Mouse (Mus musculus): ENCODE data around the gene Vmn2r91.
A peak's percentile ranks its signal among the peaks of the same experiment; 100 is the strongest.
"Not testable (repeated sequence)": the region's sequence is repeated elsewhere in the genome, so short reads cannot be mapped to it uniquely, and the experiment has no call there.

The Vmn2r91 gene

DNA sequence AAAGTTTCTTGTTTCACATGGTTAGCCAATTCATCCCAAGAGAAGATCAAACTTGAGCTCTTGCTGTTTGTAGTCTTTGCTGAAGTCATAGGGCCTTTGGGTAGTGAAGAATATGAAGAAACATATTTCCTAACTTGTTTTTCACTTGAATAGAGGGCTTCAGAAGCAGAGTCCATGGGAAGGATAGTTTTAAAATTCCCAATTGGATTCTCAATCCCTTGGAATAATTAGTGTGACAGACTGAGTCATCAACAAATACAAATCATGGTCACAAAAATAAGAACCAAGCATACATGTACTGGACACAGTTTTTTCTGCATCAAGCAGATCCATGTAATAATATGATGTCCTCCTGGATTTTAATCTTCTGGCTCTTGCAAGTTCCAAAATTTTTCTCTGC lies at the start of gene Vmn2r91:
Gene Vmn2r91, plus strand, starts transcription at position 301 of the 400 bp plus-strand sequence.
- DNase-seq (ENCODE audit: low spot score), result not testable (repeated sequence)

DNA sequence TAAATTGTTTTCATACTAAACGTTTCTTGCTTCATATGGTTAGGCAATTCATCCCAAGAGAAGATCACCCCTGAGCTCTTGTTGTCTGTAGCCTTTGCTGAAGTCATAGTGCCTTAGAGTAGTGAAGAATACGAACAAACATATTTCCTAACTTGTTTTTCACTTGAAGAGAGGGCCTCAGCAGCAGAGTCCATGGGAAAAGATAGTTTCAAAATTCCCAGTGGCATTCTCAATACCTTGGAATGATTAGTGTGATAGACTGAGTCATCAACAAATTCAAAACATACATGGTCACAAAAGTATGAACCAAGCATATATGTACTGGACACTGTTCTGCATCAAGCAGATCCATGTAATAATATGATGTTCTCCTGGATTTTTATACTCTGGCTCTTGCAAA lies 35.7 kb upstream of the Vmn2r91 start, which contains the start of gene Vmn2r124:
Gene Vmn2r124, plus strand, starts transcription at position 301 of the 400 bp plus-strand sequence.
- DNase-seq (ENCODE audit: low spot score), result no peak

DNA sequence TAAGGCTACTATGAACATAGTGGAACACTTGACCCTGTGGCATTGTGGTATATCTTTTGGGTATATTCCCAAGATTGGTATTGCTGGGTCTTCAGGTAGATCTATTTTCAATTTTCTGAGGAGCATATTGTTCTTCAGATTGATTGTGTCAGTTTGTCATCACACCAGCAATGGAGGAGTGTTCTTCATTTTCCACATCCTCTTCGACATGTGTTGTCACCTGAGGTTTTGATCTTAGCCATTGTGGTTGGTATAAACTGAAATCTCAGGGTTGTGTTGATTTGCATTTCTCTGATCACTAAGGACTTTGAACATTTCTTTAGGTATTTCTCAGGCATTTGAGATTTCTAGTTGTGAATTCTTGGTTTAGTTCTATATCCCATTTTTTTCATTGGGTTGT lies 10.8 kb downstream of the Vmn2r91 start:
- not testable (repeated sequence) for DNase-seq (ENCODE audit: low spot score)

DNA sequence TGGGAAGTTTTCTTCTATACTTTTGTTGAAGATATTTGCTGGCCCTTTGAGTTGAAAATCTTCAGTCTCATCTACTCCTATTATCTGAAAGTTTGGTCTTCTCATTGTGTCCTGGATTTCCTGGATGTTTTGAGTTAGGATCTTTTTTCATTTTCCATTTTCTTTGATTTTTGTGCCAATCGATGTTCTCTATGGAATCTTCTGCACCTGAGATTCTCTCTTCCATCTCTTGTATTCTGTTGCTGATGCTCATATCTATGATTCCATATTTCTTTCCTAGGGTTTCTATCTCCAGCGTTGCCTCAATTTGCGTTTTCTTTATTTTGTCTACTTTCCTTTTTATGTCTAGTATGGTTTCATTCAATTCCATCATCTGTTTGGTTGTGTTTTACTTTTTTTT lies 17.4 kb downstream of the Vmn2r91 start:
- peak; percentile 7 for DNase-seq (ENCODE audit: low spot score)

DNA sequence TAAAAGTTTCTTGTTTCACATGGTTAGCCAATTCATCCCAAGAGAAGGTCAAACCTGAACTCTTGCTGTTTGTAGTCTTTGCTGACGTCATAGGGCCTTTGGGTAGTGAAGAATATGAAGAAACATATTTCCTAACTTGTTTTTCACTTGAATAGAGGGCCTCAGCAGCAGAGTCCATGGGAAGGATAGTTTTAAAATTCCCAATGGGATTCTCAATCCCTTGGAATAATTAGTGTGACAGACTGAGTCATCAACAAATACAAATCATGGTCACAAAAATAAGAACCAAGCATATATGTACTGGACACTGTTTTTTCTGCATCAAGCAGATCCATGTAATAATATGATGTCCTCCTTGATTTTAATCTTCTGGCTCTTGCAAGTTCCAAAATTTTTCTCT lies 66.8 kb downstream of the Vmn2r91 start, which contains the start of gene Vmn2r92:
Gene Vmn2r92, plus strand, starts transcription at position 301 of the 400 bp plus-strand sequence.
- DNase-seq (ENCODE audit: low spot score), result not testable (repeated sequence)

DNA sequence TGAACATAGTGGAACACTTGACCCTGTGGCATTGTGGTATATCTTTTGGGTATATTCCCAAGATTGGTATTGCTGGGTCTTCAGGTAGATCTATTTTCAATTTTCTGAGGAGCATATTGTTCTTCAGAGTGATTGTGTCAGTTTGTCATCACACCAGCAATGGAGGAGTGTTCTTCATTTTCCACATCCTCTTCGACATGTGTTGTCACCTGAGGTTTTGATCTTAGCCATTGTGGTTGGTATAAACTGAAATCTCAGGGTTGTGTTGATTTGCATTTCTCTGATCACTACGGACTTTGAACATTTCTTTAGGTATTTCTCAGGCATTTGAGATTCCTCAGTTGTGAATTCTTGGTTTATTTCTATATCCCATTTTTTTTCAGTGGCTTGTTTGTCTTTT lies 76.4 kb downstream of the Vmn2r91 start:
- not testable (repeated sequence) for DNase-seq (ENCODE audit: low spot score)
